Mouse (Mus musculus): Measurements from ENCODE around the gene Mylk.

Mylk gene

DNA sequence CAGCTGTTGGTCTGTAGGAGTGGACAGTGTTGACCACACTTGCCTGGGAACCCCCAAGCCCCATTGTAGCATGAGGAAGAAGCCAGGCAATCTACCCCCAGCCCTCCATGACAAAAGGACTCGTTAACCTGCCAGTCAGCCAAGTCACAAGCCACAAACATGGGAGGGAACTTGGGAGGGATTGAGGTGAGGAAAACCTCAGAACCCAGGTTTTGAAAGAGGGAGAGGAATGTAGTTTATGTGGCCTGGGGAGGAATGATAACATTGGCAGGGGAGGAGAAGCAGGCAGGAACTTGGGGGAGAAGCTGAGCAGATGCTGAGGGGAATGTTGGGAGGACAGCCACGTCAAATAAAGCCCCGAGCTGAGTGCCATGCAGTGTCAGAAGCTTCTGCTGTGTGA lies 196.9 kb downstream of the Mylk start:
- no peak for DNase-seq (ENCODE audit: low spot score)

DNA sequence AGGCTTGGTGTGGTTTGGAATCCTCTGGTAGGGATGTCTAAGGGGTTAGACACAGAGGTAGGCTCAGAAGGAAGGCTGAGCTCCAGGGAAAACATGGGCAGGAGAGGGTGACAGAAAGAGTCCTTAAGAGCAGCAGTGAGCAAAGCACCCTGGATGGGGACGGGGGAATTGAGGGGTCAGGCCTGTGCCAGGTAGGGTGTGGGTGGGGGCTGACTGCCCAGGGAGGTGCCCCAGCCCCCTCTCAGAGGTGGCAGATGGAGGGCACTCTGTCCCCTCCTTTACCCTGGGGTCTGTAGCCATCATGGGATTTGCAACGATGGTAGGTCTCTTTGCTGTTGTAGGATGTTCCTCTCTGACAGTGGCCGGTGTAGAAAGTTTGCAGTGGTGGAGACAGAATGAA lies 201.3 kb downstream of the Mylk start:
- no peak for DNase-seq (ENCODE audit: low spot score)

DNA sequence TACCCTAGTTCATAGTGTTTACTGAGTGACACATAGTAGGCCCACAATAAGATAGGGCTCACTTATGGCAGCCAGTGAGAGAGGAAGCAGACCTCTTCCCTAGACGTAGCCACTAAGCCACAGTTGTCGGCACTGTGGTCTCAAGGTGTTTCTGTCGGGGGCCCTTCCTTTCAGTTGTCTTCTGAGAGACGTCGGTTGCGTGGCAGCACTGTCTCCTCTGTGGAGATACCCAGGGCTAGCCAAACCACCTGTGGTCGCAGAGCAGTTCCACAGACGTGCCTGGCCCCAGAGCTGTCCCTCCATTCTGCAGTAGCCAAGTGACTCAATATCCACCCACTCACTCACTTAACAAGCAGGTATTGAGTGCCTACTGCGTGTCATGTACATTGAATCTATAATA lies 205.9 kb downstream of the Mylk start:
- no peak for DNase-seq (ENCODE audit: low spot score)

DNA sequence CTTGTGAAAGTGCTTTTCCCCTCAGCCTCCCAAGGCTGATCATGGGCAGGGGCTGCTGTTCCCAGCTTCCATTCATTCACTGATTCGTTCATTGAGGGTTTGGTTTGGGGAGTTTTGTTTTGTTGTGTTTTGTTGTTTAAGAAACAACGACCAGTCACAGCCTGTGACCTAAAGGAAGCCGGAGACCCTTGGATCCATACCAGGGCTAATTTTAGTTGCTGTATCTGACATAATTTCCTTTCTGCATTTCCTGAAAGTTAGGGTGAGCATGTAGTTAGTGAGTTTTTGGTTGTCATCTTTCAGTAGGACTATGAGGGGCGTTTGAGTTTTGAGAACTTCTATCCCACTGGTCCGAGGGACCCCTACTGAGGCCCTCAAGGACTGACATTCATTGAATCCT lies 207.2 kb downstream of the Mylk start:
- no peak for DNase-seq (ENCODE audit: low spot score)

DNA sequence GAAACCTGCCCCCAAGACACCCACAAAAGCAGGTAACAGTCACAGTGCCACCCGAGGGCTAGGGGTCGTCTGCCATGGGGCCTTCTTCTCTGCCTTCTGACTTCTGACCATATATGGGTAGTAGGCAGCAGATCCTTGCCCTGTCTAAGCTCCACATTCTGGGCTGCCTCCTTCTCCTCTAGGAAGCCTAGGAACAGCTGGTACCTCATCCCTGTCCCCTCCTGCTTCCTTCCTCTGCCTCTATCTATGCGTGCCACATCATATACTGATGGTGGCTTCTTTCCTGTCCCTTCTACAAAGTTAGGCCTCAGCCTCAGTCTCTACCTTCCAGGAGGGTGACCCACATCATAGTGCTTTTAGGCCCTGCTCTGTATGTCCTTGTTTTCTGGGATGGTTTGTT lies 207.8 kb downstream of the Mylk start:
- DNase-seq (ENCODE audit: low spot score) = no peak

DNA sequence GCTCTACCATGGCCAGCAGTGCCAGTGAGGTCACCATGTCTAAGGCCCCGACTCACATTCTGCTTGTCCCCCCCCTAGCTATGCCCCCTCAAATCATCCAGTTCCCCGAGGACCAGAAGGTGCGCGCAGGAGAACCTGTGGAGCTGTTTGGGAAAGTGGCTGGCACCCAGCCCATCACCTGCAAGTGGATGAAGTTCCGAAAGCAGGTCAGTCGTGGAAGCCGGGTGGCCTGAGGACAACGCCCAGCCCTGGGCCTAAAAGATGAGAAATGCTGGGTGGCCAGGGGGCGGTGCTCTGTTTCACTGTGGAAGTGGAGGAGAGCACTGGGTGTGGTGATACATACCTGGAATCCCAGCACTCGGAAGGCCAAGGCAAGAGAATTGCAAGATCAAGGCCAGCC lies 208.5 kb downstream of the Mylk start:
- no peak for DNase-seq (ENCODE audit: low spot score)

DNA sequence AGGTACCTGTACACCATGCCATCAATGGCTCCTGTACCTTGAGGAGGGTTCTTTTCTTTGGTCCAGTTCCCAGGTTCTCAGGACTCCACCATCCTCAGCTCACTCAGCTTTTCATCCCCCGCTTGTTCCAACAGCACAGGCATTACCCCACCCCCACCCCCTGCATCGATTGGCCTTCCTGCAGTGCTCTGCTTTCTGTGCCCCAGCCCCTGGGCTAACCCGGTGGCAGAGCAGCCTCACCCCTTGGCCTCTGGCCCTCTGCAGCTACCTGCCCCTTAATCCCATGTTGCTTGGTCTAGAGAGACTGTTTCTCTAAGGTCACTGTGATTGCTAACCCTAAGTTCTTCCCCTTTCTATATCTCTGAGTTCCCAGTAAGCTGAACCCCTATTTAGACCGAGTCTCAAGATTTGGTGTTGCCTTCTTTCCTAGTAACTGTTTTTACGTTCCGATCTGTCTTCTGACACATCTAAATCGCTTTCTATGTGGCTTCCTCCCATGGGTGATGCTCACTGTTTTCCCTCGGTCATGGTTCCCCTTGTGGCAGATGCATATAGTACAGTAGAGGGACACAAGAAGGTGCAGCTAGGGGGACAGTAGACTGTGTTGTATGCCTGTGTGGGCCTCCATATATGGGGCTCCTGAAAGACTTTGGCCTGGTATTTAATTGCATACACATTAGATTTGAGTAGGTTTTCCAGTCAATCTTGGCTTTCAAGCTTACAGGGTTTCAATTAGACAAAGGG lies 212.6 kb downstream of the Mylk start:
- DNase-seq (ENCODE audit: low spot score) = no peak

DNA sequence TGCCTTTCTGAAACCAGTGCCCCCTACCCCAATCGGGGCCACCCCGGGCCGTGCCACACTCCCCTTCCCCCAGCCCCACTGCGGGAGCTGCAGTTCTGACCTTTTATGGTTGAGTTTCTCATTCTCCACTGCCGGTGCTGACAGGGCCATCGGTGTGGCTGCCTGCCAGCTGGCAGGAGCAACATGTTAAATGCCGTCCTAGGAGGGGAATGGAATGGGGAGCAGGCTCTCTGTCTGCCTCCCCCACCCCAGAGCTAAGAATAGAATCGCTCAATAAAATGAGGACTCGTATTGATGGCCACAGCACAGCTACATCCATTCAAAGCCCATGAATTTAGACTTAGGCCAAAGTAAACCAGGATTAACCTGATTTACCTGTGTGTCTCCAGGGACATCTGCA lies 213.7 kb downstream of the Mylk start:
- no peak for DNase-seq (ENCODE audit: low spot score)

DNA sequence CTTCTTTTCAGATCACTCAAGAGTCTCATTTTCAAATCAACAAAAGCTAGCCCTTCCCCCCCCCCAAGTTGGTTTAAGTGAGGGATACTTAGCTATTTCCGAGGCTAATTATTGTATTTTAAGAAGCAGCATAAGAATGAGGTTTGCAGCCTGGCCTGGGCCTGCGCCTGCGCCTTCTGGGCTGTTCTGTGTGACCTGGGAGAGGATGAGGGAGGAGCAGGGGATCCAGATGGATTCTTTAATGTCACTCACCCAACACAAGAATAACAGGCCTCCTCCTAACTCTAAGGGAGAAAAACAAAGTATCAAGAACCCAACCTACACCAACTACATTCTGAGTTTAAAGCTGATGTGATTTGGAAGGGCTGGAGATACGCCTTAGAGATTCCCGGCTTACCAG lies 214.3 kb downstream of the Mylk start:
- DNase-seq (ENCODE audit: low spot score) = no peak

DNA sequence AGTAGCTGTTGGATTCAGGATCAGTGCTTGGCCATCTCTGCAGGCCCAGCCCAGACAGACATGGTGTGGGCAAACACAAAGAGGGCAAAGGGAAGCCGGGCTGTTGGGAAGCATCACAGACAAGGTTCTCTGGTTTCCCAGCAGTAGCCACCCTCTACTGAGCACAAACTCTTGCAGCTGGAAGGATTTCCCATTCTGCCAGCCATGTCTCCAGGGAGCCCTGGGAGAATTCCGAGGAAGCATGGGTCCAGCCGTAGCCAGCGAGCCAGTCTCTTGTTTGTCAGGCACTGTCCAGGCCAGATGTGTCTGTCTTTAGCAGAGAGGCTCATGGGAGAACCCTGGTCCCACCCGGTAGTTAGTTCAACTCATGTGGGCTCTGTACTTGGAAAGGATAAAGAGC lies 215.2 kb downstream of the Mylk start:
- no peak for DNase-seq (ENCODE audit: low spot score)

DNA sequence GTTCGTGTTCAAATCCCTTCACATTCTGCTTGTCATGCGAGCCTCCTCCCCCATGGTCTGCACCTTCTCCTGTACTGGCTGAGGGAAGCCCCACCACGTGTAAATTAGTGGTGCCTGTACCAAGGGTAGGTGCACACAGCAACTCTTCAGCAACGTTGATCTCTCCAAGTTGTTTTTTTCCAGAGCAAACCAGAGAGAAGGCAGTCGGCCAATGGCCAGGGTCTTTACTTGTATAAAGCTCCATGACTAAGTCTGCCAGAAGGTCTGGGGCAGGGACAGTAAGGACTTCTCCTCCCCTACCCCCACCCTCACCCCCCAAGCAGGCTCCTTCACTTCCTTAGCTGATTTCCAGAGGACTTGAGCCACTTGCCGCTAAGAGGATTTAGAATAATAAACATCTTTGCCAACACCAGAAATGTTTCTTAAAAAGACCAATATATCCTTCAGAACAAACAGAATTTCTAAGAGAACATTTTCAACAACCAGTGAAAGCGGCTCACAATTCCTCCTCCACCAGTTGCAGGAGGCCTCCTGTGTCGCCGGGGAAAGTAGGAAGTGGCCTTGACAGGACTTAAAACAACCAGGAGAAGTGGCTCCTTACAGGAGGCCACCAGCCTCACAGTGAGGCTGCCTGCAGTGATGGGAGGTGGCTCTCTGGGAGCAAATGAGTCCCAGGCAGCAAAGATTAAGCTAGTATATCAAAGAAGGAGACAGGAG lies 216.0 kb downstream of the Mylk start:
- DNase-seq (ENCODE audit: low spot score) = no peak

DNA sequence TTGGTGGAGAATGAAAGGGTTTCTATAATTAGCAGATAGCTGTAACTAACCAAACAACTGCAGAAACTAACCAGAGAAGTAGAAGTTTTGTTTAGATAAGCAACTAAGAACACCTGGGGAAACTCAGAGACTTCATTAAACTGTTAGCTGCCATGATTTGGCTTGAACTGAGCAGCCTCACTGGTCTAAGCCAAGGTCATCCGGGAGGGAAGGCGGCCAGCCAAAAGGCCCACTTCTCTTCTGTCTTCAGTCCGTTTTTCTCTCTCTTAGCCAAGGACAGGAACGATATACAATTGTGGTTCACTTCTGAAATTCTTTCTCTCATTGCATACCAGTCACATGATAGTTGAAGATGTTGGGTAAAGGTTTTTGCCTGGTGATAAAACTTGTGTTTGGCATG lies 217.3 kb downstream of the Mylk start:
- no peak for DNase-seq (ENCODE audit: low spot score)

DNA sequence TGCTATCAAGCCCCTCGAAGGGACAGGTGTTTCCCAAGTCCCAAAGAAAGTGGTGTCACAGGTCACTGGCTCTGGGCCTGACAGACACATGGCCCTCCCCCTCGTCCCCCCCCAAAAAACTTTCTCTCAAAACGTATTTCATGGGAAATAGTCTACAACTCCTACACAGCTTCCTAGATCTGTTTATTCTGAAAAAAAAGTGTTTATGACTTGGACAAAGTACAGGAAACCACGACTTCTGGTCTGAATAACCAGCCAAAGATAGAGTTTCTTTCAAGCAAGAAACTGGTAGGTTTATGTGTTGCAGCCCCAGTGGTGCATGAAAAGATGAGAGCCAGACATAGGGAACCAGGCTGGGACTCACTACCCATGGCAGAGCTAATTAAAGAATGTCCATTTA lies 218.0 kb downstream of the Mylk start:
- DNase-seq (ENCODE audit: low spot score) = no peak

DNA sequence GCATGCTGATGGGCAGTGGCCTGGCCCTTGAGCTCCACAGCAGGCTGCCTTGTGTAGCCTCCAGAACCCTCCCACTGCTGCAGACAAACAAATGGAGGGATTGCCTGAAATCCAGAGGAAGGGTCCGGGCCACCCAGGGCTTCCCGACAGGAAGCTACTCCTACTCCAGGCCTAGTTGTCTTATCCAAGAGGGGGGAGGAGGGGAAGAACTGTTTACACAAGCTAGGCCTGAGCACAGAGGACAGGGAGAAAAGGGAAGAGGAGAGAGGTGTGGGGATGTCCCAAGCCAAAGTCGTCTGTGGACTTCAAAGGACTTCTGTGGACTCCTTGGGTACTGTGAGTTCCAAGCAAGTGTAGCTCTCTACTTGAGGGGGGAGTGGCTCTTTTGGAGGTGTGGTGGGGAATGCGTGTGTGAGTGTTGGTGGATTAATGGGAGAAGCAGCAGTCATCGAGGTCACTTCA lies 221.6 kb downstream of the Mylk start:
- DNase-seq (ENCODE audit: low spot score) = no peak

DNA sequence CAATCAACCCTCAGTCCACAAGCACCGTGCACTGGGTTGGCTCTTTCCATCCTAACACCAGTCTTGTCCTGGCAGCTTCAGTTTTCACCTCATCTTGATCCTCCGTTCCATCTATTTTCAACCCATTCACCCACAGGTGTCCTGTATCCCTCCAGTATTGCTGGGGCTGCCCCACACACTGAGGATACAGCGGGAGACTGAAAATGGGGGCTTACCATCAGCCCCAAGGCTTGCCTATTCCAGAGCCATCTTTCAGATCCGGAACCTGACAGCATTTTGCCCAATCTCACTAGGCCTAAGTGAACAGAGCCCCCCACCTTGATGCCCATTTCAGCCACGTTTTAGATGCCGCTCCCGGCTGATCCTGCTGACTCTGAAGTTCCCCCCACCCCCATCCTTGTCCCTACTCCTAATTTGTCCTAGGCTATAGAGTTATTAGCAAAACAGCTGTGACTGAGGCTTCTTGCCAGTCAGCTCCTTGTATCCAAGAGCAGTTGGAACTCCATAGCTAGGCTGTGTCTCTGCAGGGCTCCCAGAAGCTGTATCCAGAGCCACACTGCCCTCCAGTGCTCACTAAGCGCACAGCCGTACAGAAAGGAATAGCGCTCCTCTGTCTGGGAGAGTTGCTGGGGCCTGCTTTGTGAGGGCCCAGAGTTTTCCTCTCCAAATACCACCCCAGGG lies 222.2 kb downstream of the Mylk start:
- peak; percentile 65 for DNase-seq (ENCODE audit: low spot score)

DNA sequence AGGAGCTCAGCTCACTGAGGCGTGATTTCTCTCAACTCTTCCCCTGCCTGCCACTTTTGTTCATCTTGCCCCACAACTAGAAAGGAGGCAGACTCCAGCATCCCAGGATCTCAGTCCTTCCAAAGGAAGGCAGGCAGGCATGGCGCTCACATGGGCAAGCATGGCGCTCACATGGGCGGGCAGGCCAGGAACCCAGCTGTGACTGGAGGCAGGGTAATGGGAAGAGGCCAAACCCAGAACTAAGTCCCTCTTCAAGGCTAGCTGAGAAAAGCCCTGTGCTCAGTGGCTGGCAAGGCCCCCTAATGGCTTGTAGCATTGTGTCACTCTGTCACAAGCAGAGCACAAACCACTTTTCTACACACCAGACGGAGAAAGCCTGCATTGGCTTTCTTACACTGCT lies 223.2 kb downstream of the Mylk start:
- no peak for DNase-seq (ENCODE audit: low spot score)

DNA sequence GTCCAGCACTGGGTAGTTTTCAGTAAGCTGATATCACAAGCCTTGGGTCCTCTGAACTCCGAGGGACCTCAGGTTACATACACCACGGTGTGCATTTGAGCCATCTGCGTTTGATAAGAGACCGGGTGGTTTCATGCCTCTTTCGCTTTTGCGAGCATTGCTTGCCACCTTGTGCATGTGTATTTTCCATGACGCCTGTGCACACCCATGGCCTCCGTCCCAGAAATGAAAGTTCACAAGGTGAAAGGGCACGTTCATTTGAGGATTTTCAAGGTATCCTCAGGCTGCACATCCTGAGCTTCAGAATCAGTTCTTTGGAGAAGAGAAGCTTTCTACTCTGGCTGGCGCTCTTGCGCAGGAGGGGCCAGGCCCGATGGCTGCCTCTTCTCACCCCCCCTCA lies 227.5 kb downstream of the Mylk start:
- no peak for DNase-seq (ENCODE audit: low spot score)

DNA sequence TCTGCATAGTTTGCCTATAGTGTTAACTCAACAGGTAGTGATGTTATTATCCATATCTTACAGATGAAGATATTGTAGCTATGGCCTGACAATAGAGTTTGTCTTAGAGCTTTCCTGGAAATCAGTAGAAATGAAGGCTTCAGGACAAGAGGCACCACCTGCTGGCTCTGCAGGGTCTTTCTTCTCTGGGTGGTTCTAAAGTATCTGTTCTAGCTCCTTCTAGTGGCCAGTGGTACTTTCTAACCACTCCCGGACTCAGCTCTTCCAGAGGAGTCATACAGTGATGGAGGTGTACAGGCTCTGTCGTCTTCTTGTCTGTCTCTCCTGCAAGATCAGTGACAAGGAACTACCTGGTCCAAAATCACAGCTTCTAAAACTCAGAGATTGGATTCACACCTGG lies 230.5 kb downstream of the Mylk start:
- no peak for DNase-seq (ENCODE audit: low spot score)

DNA sequence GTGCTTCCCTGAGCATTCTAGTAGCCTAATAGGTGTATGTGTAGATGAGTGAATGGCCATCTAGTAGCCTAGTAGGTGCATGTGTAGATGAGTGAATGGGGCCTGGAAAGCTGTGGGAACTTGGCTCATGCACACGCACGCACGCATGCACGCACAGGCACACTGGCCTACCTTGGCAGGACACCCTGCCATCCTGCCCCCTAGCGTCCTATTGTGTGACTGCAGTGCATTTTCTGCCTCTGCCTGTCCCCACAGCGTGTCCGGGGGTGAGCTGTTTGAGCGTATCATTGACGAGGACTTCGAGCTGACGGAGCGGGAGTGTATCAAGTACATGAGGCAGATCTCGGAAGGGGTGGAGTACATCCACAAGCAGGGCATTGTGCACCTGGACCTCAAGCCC lies 231.6 kb downstream of the Mylk start:
- DNase-seq (ENCODE audit: low spot score) = no peak

DNA sequence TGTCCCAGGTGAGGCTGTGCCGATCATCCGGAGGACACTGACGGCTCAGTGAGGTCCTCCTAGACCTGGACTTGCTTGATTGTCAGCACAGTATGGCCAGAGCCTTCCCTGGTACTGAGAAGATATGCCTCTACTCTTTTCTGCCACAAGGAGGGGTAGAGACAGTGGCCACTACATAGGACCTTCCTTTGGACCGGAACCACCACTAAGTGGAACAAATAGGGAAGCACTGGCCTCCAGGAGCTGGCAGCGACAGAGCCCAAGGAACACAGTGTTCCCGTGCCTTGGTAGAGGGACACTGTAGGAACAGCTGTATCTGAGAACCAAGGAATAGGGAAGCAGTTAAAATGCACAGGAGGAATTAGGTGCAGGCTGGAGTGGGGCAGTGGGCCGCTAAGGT lies 233.0 kb downstream of the Mylk start:
- no peak for DNase-seq (ENCODE audit: low spot score)

DNA sequence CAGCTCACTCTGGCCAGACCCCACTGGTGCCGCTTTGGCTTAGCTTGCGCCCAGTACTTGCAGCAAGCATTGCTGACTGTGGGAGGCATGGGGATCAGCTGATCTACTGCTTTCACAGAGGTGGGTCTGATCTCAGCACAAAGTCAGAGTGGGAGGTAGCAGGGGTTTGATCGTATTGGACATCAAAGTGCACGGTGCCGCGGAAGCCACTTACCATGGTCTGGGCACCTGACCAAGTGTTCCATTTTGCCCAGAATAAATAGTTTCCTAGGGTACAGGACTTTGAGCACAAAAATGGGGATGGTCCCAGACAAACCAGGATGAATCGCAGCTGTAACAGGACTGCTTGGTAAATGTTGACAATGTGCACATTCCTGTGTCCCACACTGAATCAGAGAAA lies 236.0 kb downstream of the Mylk start:
- DNase-seq (ENCODE audit: low spot score) = no peak

DNA sequence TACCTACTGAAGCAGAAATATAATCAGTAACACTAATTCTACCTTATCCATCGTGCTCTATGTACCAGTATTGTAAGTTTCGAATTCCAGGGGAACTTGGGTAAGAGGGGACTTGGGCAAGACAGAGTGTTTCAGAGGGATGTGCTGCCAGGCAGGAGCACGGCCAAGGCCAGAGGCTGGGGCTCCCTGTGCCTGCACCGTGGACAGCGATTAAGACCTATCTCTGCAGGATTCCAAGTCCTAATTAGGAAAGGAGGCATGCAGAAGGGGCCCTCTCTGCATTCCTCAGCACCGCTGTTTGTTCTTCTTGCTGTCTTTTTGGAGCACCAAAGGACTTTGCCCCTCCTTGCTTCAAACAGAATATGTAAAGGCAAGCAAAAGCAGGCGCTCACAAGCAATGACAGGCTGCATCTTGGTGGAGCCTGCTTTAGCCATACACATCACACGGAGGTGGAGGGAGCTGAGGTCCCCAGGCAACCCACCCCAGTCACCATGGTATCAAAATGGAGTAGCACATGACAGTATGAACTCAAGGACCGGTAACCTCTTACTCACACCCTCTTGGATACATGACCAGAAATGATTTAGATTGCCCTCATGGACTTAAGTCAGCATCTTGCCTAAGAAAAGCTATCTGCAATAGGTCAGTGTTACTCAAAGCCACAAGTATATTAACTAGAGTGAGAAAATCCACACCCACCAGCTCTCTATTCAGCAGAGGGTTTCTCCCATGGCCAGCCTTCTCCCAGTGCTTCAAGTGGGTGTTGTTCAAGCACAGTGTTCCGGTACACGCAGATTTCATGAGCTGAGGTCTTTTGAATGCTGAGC lies 239.4 kb downstream of the Mylk start:
- DNase-seq (ENCODE audit: low spot score) = peak; percentile 77

DNA sequence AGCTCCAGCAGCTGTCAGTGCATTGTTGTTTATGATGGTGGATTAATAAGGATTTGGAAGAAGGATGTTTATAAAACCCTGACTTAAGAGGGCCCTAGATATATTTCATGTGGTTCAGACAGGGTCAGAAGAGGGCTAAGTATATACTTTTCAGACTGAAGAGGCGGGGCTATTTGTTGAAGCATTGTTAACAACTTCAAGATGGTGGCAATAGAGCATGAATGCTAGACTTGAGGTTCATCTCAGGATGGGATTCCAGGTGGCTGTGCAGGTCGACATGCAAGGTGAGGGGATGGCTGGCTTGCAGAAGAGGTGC lies 240.0 kb downstream of the Mylk start:
- DNase-seq (ENCODE audit: low spot score) = no peak

Data from yolk sac, embryonic 10.5 days (tissue).